Mouse (Mus musculus) midbrain, embryonic 16.5 days (tissue): ENCODE results near the gene Rmdn2. TPM values are rescaled to one million over a fixed set of nuclear protein-coding genes. Genes with fewer than 3 reads are reported as not detected.

Source experiments
- ATAC-seq: fragments of 200-750 bp; cut with Nextera tagmentation; 2 replicates; pipeline ENCODE4 v1.8.0; 2017; ENCODE audit warnings: moderate TSS enrichment
- H3K27ac ChIP-seq: fragments of 300-500 bp; sonication (generic); 2 replicates; pipeline ENCODE4 v1.5.1; 2014; ENCODE audit warnings: mild to moderate bottlenecking, low read length, mixed read lengths
- H3K27me3 ChIP-seq: fragments of 300-500 bp; sonication (generic); 2 replicates; pipeline ENCODE4 v1.6.1; 2014; ENCODE audit warnings: low read depth, low read length, mixed read lengths; ENCODE audit not compliant: control insufficient read depth, insufficient read depth
- H3K36me3 ChIP-seq: fragments of 300-500 bp; sonication (generic); 2 replicates; pipeline ENCODE4 v1.6.1; 2014; ENCODE audit warnings: mild to moderate bottlenecking, low read length, moderate library complexity, mixed read lengths; ENCODE audit not compliant: control insufficient read depth, insufficient read depth
- H3K4me1 ChIP-seq: fragments of 300-500 bp; sonication (generic); 2 replicates; pipeline ENCODE4 v1.6.1; 2014; ENCODE audit warnings: mild to moderate bottlenecking, low read length, mixed read lengths; ENCODE audit not compliant: control insufficient read depth, insufficient read depth
- H3K4me2 ChIP-seq: fragments of 300-500 bp; sonication (generic); 2 replicates; pipeline ENCODE4 v1.6.1; 2014; ENCODE audit warnings: mild to moderate bottlenecking, low read length, mixed read lengths
- H3K4me3 ChIP-seq: fragments of 300-500 bp; sonication (generic); 2 replicates; pipeline ENCODE4 v1.5.1; 2014; ENCODE audit warnings: low read depth, mild to moderate bottlenecking, low read length, moderate library complexity, mixed read lengths
- H3K9ac ChIP-seq: fragments of 300-500 bp; sonication (generic); 2 replicates; pipeline ENCODE4 v1.6.1; 2014; ENCODE audit warnings: low read depth, low read length, mixed read lengths
- H3K9me3 ChIP-seq: fragments of 300-500 bp; sonication (generic); replicated peaks from 2 replicates; pipeline ENCODE4 v1.6.1; 2014; ENCODE audit warnings: mild to moderate bottlenecking, low read length, mixed read lengths; ENCODE audit not compliant: control insufficient read depth, poor library complexity, severe bottlenecking
- WGBS: fragments of 180-500 bp; shearing (Covaris S2); extraction: QIAGEN DNeasy Blood & Tissue Kit; methylation state at CpG from one replicate; pipeline ENCODE4 v1.1.7; 2014; 5-methylcytosine and 5-hydroxymethylcytosine counted together
- polyA plus RNA-seq: library from polyadenylated mRNA; unstranded; fragments of >200 nt; fragmentation: Nextera tagmentation; extraction: Ambion mirVana; gene quantifications from 2 replicates; pipeline ENCODE4 v1.2.1, GENCODE M21; 2015

The Rmdn2 gene
- polyA plus RNA-seq, 1 experiment from 2014 or later: 6.7 TPM

DNA sequence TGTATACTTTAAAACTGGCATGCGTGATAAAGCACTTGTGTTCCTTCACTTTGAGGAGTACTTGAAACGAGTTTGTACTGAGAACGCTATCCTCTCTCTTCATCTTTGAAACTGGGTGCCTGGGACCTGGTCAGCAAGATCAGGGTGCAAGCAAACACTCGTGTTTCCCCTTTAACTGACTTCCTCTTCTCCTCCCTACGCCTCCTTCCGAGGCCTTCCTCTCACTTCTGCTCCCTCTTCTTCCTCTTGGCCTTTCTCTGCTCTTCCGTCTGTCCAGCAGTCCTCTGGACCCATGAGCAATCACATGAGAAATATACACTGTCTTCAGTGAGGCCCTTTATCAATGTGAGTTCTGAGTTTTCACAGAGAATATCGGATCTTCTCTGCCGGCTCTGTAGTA is 50.2 kb downstream of the Rmdn2 start:
- 83% methylated on average over 9 of the region's 9 CpGs for WGBS
- H3K4me1 ChIP-seq: no peaks in the 10 kb centered on the region
- H3K27ac ChIP-seq: no peak overlapping the region
- no peak overlapping the region for H3K4me2 ChIP-seq
- no peaks in the 10 kb centered on the region for H3K9me3 ChIP-seq
- H3K36me3 ChIP-seq: no peaks in the 10 kb centered on the region
- no peak for ATAC-seq
- no peak overlapping the region for H3K9ac ChIP-seq
- H3K4me3 ChIP-seq: no peak overlapping the region
- no peaks in the 10 kb centered on the region; the same call in 1 of the 2 replicates for H3K27me3 ChIP-seq

DNA sequence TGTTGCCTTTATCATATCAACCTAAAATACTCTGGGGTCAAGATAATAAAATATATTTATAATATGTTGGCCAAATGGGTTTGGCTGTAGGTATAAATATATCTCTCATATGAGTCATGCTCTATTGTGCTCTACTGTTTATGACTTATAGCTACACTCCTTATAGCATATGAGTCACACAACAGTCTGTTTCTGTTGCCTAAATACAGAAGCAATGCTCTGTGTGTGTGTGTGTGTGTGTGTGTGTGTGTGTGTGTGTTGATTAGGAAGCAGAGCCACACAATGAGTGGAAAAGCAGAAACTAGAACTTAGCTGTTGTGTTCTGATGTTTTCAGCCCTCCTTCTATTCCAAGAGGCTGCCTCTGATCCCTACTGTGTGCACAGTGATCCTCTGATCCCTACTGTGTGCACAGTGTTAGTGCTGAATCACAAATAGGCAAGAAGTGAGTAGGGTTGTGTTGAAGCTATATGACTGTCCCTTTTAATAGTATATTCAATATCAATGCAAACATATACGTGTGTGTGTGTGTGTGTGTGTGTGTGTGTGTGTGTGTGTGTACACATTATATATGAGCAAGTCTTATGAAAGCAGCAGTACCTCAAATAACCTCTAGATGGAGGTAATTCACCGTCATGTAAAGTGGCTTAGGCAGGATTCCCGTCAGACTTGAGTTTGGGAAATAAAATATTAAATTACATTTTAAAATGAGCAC is 51.9 kb downstream of the Rmdn2 start:
- no peaks in the 10 kb centered on the region for H3K36me3 ChIP-seq
- H3K4me1 ChIP-seq: no peaks in the 10 kb centered on the region
- WGBS: 18% methylated on average over 3 of the region's 3 CpGs
- no peak for ATAC-seq
- H3K27me3 ChIP-seq: no peaks in the 10 kb centered on the region; the same call in 1 of the 2 replicates
- no peak overlapping the region for H3K9ac ChIP-seq
- no peaks in the 10 kb centered on the region for H3K9me3 ChIP-seq
- no peak overlapping the region for H3K4me2 ChIP-seq
- H3K4me3 ChIP-seq: no peak overlapping the region
- H3K27ac ChIP-seq: no peak overlapping the region

DNA sequence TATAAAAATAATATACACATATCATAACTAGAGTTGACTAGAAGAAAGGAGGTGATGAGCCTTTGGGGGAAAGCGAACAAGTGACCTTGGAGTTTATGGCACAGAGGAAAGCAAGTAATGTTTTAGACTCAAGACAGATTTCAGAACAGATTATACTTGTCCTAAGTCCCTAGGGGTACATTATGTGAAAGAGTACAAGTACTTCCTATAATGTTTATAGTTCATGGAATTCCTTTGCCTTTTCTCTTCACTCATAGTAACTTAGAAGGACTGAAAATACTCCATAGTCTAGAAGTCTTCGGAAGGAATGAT is 52.4 kb downstream of the Rmdn2 start:
- Histone ChIP-seq H3K9ac (no peak overlapping the region), H3K4me2 (no peak overlapping the region), H3K36me3 (no peaks in the 10 kb centered on the region), H3K27ac (no peak overlapping the region), H3K9me3 (no peaks in the 10 kb centered on the region), H3K4me3 (no peak overlapping the region), H3K4me1 (no peaks in the 10 kb centered on the region), H3K27me3 (no peaks in the 10 kb centered on the region; the same call in 1 of the 2 replicates)
- WGBS: 94% methylated on average over 2 of the region's 2 CpGs
- no peak for ATAC-seq

DNA sequence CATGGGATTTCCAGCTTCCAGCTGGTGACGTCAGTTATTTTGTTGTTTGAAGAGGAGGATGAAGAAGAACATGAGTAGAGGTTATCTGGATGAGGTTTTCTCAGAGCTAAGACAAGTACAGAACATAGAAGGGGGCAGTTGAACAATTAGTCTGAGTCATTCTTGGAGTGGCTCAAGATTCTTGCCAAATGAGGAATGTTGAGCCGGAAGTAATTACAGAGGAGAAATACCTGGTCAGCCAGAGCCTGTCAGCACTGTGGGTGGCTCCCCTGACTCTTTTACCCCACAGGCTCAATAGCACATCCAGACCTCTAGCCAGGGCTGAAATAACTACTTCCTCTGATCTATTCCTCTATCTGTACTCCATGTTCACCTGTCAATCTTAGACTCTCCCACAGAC is 59.2 kb downstream of the Rmdn2 start:
- Histone ChIP-seq H3K4me3 (no peak overlapping the region), H3K9me3 (no peaks in the 10 kb centered on the region), H3K4me1 (no peaks in the 10 kb centered on the region), H3K9ac (no peak overlapping the region), H3K4me2 (no peak overlapping the region), H3K36me3 (no peaks in the 10 kb centered on the region), H3K27ac (no peak overlapping the region), H3K27me3 (no peaks in the 10 kb centered on the region)
- WGBS: 88% methylated on average over 2 of the region's 2 CpGs
- ATAC-seq: no peak

DNA sequence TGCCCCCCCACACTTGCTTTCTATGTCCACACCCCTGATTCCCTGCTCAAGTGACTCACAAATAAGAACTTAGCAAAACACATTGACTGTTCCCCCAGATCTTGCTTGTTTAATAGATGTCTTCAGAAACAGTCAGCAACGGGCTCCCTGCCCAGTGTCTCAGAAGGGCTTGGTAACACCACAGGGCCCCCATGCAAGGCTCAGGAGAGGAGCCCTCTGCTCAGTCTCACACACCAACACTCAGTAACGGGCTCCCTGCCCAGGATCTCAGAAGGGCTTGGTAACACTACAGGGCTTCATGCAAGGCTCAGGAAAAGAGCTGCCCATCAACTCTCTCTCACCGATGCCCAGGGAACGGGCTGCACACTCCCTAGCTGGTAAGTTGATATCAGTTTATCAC is 83.4 kb downstream of the Rmdn2 start:
- H3K4me2 ChIP-seq: no peak overlapping the region
- H3K27ac ChIP-seq: no peak overlapping the region
- no peak overlapping the region for H3K4me3 ChIP-seq
- H3K36me3 ChIP-seq: no peaks in the 10 kb centered on the region
- no peaks in the 10 kb centered on the region for H3K4me1 ChIP-seq
- H3K27me3 ChIP-seq: no peaks in the 10 kb centered on the region
- H3K9me3 ChIP-seq: no peaks in the 10 kb centered on the region
- WGBS: 84% methylated on average over 4 of the region's 4 CpGs
- H3K9ac ChIP-seq: no peak overlapping the region
- no peak for ATAC-seq

DNA sequence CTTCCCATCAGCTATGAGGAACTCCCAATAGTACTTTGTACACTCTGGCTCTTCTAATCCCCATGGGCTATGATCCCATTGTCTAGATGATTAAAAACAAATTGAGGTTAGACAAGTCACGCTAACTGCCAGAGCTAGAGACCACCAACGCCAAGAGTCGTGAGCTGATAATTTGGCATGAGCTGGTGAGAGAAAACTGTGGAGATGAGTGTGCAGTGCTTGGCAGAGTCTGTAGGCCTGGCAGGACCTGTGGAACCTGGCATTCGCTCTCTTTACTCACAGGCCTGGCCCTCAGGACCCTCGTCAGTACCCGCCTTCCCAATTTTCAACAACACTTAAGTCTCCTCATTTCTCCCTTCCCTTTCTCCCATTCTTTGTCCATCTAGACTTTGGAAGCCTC is 83.9 kb downstream of the Rmdn2 start:
- H3K9me3 ChIP-seq: no peaks in the 10 kb centered on the region
- no peaks in the 10 kb centered on the region for H3K27me3 ChIP-seq
- H3K36me3 ChIP-seq: no peaks in the 10 kb centered on the region
- H3K4me3 ChIP-seq: no peak overlapping the region
- 87% methylated on average over 6 of the region's 6 CpGs for WGBS
- H3K9ac ChIP-seq: no peak overlapping the region
- no peaks in the 10 kb centered on the region for H3K4me1 ChIP-seq
- H3K4me2 ChIP-seq: no peak overlapping the region
- H3K27ac ChIP-seq: no peak overlapping the region
- no peak for ATAC-seq

DNA sequence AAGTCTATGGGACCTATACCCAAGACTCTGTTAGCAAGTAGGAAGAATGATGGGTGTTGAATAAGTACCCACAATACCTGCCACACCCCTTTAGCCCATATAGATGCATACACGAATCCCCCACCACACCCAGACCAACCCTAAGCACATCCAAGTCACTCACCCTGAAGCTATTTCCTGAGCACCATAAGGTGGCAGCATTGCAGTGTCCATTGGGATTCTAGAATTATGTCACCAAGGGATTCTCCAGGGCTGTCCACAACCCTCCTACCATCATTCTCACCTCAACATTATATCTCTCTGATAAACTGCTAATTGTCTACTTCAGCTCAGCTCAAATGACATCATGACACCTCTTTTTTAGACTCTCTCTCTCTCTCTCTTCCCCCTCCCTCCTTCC is 87.5 kb downstream of the Rmdn2 start:
- no peaks in the 10 kb centered on the region for H3K9me3 ChIP-seq
- H3K9ac ChIP-seq: no peak overlapping the region
- H3K27me3 ChIP-seq: no peaks in the 10 kb centered on the region
- 26% methylated on average over 1 of the region's 1 CpGs for WGBS
- H3K4me2 ChIP-seq: no peak overlapping the region
- H3K4me1 ChIP-seq: no peaks in the 10 kb centered on the region
- H3K4me3 ChIP-seq: no peak overlapping the region
- H3K36me3 ChIP-seq: no peaks in the 10 kb centered on the region
- no peak for ATAC-seq
- H3K27ac ChIP-seq: no peak overlapping the region

DNA sequence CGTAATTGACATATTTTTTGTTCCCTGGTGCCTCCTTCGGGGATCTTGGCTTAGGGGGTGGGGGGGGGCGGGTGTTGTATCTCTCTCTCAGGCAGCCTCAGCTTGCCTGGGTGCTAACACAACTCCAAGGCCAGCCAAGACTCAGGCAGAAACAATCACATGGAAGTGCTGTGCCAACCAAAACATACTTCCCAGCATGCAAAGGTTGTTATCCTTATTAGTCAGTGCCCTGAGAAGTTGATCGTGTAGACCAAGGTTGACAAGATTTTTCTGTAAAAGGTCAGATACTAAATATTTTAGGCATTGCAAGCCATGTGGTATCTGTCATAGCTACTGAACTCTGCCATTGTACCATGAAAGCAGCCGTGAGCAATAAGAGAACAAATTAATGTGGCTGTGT is 89.2 kb downstream of the Rmdn2 start:
- H3K9ac ChIP-seq: no peak overlapping the region
- no peak overlapping the region for H3K4me3 ChIP-seq
- no peaks in the 10 kb centered on the region for H3K36me3 ChIP-seq
- no peaks in the 10 kb centered on the region for H3K9me3 ChIP-seq
- no peak overlapping the region for H3K27ac ChIP-seq
- no peaks in the 10 kb centered on the region for H3K4me1 ChIP-seq
- no peak overlapping the region for H3K4me2 ChIP-seq
- WGBS: 79% methylated on average over 5 of the region's 5 CpGs
- H3K27me3 ChIP-seq: no peaks in the 10 kb centered on the region
- no peak for ATAC-seq

DNA sequence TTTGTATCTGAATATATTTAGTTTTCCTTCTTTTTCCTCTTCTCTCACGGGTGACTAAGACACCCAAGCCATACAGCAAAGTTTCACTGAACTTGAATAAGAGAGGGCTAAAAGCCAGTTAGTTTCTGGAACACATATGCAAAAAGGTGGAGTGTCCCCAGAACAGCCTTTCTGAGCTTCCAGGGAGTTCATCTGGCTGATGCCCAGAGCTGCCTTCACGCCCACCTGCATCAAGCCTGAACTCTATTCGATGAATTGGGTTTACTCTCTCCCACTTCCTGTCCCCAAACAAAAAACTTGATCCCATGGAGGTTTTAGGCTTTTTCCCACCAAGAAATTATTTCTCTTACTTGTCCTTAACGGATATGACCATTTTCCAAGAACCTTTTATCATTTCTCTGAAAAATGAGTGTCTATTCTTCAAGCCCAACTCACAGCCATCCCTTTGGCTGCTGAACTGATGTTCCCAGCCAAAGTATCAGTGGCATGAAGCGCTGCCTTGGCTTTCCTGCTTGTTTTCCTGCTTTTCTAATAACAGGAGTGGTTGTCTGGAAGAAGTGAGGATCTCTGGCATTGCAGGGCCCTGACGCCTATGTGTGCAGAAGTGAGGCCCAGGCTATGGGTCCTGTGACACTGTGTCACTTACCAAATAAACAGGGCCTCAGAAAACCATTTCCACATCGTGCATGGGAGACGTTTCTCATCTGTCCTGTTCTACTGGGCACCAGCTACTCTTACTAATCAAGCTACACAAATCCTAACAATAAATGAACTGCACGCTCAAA is 94.2 kb downstream of the Rmdn2 start:
- H3K27me3 ChIP-seq: peaks cover 14% of the 10 kb centered on the region
- H3K9ac ChIP-seq: no peak overlapping the region
- no peak overlapping the region for H3K27ac ChIP-seq
- H3K4me3 ChIP-seq: no peak overlapping the region
- H3K36me3 ChIP-seq: no peaks in the 10 kb centered on the region
- H3K9me3 ChIP-seq: no peaks in the 10 kb centered on the region
- ATAC-seq: no peak
- H3K4me2 ChIP-seq: no peak overlapping the region
- WGBS: 69% methylated on average over 9 of the region's 9 CpGs
- H3K4me1 ChIP-seq: no peaks in the 10 kb centered on the region
